Mouse (Mus musculus): ENCODE results near the gene Ccdc194. TPM values are rescaled to one million over a fixed set of nuclear protein-coding genes. Genes with fewer than 3 reads are reported as not detected.
A peak's percentile ranks its signal among the peaks of the same experiment; 100 is the strongest.

The Ccdc194 gene
- polyA plus RNA-seq, 1 experiment from 2014 or later = 0.51 TPM

DNA sequence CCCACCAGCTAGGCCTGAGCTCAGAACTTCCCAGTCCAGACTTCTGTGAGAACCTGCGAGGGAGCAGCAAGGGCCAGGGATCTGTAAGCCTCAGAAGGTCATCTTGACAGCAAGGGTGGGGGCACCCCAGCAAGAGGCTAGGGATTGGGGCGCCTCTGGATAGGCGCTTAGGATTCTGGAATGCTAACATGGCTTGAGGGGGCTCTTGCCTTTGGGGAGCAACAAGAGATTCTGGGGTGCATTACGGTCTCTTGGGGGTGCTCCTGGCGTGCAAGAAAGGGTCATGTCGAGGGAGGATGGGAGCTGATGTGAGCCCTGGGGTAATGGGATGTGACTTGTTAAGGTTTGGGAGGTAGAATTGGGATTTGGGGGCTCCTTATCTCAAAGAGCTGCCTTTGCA is 43.4 kb upstream of the Ccdc194 start:
- H3K27me3 ChIP-seq (ENCODE audit: control insufficient read depth, insufficient read depth, low read length) = peaks cover 12% of the 10 kb centered on the region
- WGBS = 17% methylated on average over 6 of the region's 6 CpGs
- H3K36me3 ChIP-seq (ENCODE audit: control insufficient read depth, insufficient read depth, low read length) = no peaks in the 10 kb centered on the region
- peak overlapping the region; percentile 93 for H3K4me2 ChIP-seq (replicated peaks; ENCODE audit: low read depth, low read length)
- H3K4me3 ChIP-seq (ENCODE audit: low read depth, low read length) = peak overlapping the region; percentile 69
- ATAC-seq (ENCODE audit: low FRiP score) = no peak
- no peaks in the 10 kb centered on the region for H3K9me3 ChIP-seq (ENCODE audit: control insufficient read depth, low read length)
- H3K9ac ChIP-seq (ENCODE audit: low read depth, low read length) = peak overlapping the region; percentile 47; the same call in 1 of the 2 replicates
- DNase-seq (ENCODE audit: low spot score) = no peak
- peaks cover 11% of the 10 kb centered on the region; the same call in 1 of the 2 replicates for H3K4me1 ChIP-seq (replicated peaks; ENCODE audit: control insufficient read depth, insufficient read depth, low read length)
- no peak overlapping the region for H3K27ac ChIP-seq (ENCODE audit: low read depth, low read length)

DNA sequence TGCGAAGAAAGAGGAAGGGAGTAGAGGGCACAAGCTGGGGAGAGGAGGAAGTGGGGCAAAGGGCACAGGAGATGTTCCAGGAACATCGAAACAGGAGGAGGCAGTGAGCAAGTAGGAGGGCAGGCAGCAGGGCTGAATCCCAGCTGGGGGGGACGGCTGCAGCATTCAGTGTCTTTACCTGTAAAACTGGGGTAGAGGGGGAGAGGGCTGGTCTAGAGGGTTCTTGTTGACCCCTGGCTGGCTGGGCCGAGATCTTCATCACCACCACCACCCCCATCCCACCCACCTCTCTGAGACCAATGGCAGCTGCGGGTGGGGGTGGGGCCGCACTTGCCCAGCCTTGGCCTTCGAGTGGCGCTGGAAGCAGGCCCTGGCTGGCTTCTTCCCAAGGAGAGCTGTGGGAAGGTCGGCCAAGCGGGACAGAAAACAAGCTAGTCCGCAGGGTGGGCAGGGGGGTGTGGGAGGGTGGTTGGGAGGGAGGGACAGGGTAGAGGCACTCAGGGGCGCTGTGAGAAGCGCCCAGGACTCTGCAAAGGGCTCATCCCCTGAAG is 43.0 kb upstream of the Ccdc194 start, which contains the start of gene Slc27a1:
Gene Slc27a1 (plus strand): TSS at position 496 of the 551 bp plus-strand sequence.
- peak within 1 kb of the TSS; percentile 47; the same call in 1 of the 2 replicates for H3K9ac ChIP-seq (ENCODE audit: low read depth, low read length)
- DNase-seq (ENCODE audit: low spot score) (no peak), ATAC-seq (ENCODE audit: low FRiP score) (no peak)
- peak within 1 kb of the TSS; percentile 69 for H3K4me3 ChIP-seq (ENCODE audit: low read depth, low read length)
- no peaks in the 10 kb centered on the region for H3K36me3 ChIP-seq (ENCODE audit: control insufficient read depth, insufficient read depth, low read length)
- H3K27ac ChIP-seq (ENCODE audit: low read depth, low read length) = no peak within 1 kb of the TSS
- H3K4me1 ChIP-seq (replicated peaks; ENCODE audit: control insufficient read depth, insufficient read depth, low read length) = peaks cover 11% of the 10 kb centered on the region; the same call in 1 of the 2 replicates
- H3K27me3 ChIP-seq (ENCODE audit: control insufficient read depth, insufficient read depth, low read length) = peaks cover 14% of the 10 kb centered on the region
- H3K9me3 ChIP-seq (ENCODE audit: control insufficient read depth, low read length) = no peaks in the 10 kb centered on the region
- H3K4me2 ChIP-seq (replicated peaks; ENCODE audit: low read depth, low read length) = peak within 1 kb of the TSS; percentile 93
- WGBS = 12% methylated on average over 13 of the region's 13 CpGs

DNA sequence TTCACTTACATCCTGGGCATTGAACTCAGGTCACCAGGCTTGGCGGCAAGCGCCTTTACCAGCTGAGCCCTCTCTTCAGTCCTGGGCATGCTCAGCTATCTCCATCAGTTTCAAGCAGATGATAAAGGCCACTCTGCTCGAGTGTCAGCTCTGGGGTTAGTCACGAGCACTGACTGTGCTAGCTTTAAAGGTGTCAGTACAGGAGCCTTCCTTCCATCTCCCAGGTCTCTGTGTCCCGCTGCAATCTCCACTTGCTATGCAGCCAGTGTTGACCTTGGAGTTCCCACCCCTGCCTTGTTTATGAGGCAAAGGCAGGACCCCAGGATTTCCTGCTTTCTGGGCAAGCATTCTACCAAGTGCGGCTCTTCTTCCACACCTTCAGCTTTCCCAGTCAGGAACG is 42.1 kb upstream of the Ccdc194 start:
- ATAC-seq (ENCODE audit: low FRiP score) (no peak), DNase-seq (ENCODE audit: low spot score) (no peak)
- no peak overlapping the region for H3K27ac ChIP-seq (ENCODE audit: low read depth, low read length)
- H3K27me3 ChIP-seq (ENCODE audit: control insufficient read depth, insufficient read depth, low read length) = peaks cover 22% of the 10 kb centered on the region
- H3K4me3 ChIP-seq (ENCODE audit: low read depth, low read length) = no peak overlapping the region
- no peak overlapping the region for H3K9ac ChIP-seq (ENCODE audit: low read depth, low read length)
- 83% methylated on average over 7 of the region's 7 CpGs for WGBS
- no peaks in the 10 kb centered on the region for H3K9me3 ChIP-seq (ENCODE audit: control insufficient read depth, low read length)
- peaks cover 11% of the 10 kb centered on the region; the same call in 1 of the 2 replicates for H3K4me1 ChIP-seq (replicated peaks; ENCODE audit: control insufficient read depth, insufficient read depth, low read length)
- H3K36me3 ChIP-seq (ENCODE audit: control insufficient read depth, insufficient read depth, low read length) = no peaks in the 10 kb centered on the region
- no peak overlapping the region for H3K4me2 ChIP-seq (replicated peaks; ENCODE audit: low read depth, low read length)

DNA sequence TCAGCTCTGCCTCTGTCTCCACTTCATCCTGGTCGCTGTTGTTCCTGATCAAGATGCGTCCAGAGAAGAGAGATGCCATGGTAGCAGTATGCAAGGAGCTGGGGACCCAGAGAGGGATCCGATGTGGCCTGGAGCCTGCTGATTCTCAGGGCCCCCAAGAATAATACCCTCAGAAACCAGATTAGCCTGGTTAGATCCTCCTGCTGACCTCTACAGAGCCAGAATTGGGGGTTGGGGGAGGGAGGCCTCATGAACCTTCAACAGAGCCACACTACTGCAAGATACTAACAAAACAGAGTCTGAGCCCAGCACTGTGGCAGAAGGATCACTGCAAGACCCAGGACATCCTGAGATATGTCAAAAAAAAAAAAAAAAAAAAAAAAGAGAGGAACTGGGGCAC is 41.0 kb upstream of the Ccdc194 start, which contains the start of gene Nxnl1:
Gene Nxnl1 (minus strand): TSS at position 101 of the 400 bp plus-strand sequence.
- Histone ChIP-seq H3K9ac (ENCODE audit: low read depth, low read length) (no peak within 1 kb of the TSS), H3K27ac (ENCODE audit: low read depth, low read length) (no peak within 1 kb of the TSS), H3K9me3 (ENCODE audit: control insufficient read depth, low read length) (no peaks in the 10 kb centered on the region), H3K36me3 (ENCODE audit: control insufficient read depth, insufficient read depth, low read length) (no peaks in the 10 kb centered on the region), H3K4me2 (replicated peaks; ENCODE audit: low read depth, low read length) (no peak within 1 kb of the TSS), H3K27me3 (ENCODE audit: control insufficient read depth, insufficient read depth, low read length) (peaks cover 33% of the 10 kb centered on the region), H3K4me1 (replicated peaks; ENCODE audit: control insufficient read depth, insufficient read depth, low read length) (peaks cover 13% of the 10 kb centered on the region; the same call in 1 of the 2 replicates), H3K4me3 (ENCODE audit: low read depth, low read length) (no peak within 1 kb of the TSS)
- ATAC-seq (ENCODE audit: low FRiP score) (no peak), DNase-seq (ENCODE audit: low spot score) (no peak)
- 65% methylated on average over 3 of the region's 3 CpGs for WGBS

DNA sequence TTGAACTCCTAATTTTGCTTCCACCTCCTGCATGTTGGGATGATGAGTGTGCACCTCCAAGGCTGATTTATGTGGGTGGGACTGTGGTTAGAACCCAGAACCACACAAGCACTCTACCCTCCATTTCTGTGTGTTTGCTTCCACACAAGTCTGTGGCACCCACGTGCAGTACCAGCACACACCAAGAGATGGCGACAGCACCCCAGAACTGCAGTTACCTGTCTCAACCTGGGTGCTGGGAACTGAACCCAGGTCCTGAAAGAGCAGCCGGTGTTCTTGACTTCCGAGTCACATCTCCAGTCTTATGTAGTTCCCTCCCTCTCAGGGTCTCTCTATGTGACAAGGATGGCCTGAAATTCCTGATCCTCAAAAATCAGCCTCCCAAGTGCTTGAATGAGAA is 38.5 kb upstream of the Ccdc194 start:
- Histone ChIP-seq H3K4me1 (replicated peaks; ENCODE audit: control insufficient read depth, insufficient read depth, low read length) (0 out of 2 replicates have a peak, but pooled peaks cover 5% of the 10 kb centered on the region), H3K27ac (ENCODE audit: low read depth, low read length) (no peak overlapping the region), H3K9me3 (ENCODE audit: control insufficient read depth, low read length) (no peaks in the 10 kb centered on the region), H3K4me2 (replicated peaks; ENCODE audit: low read depth, low read length) (no peak overlapping the region), H3K36me3 (ENCODE audit: control insufficient read depth, insufficient read depth, low read length) (no peaks in the 10 kb centered on the region), H3K4me3 (ENCODE audit: low read depth, low read length) (no peak overlapping the region), H3K9ac (ENCODE audit: low read depth, low read length) (no peak overlapping the region), H3K27me3 (ENCODE audit: control insufficient read depth, insufficient read depth, low read length) (peaks cover 50% of the 10 kb centered on the region)
- no peak for ATAC-seq (ENCODE audit: low FRiP score)
- no peak for DNase-seq (ENCODE audit: low spot score)
- WGBS = 87% methylated on average over 4 of the region's 4 CpGs

DNA sequence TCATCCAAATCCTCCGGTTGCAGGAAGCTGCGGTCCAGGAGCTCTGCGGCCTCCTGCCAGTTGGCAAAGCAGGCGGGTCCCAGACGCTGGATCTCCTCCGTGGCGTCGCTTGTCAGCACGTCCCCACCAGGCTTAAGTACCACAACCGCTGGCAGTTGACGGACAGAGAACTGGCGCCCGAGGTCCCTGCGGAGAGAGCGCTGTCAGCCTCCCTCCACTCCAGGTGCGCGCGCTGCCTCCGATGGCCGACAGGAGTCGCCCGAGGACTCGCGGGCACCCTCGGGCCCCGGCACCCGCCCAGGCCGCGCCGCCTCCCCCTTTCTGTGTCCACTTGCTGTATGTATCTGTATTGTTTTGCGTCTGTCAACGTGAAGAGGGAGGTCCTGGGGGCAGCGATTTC is 37.2 kb upstream of the Ccdc194 start:
- peak overlapping the region; percentile 18 for H3K4me3 ChIP-seq (ENCODE audit: low read depth, low read length)
- peak; percentile 53; the same call in 1 of the 2 replicates for ATAC-seq (ENCODE audit: low FRiP score)

DNA sequence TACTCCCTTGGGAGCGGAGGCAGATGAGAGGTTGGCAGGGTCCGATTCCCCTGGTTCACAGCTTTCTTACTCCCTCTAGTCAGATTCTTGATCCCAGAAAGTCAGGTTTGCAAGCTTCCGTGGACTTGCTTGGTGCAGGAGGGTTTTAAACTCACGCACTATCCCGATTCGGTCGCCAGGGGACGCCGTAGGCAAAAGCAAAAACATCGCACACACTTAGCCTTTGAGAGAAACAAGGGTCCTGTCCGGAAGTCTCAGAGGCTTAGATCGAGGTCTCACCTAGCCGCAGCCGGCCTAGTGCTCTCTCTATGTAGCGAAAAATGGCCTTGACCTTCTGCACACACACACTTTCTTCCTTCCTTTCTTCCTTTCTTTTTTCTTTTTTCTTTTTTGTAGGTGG is 35.9 kb upstream of the Ccdc194 start:
- Histone ChIP-seq H3K9ac (ENCODE audit: low read depth, low read length) (no peak overlapping the region), H3K27ac (ENCODE audit: low read depth, low read length) (no peak overlapping the region), H3K27me3 (ENCODE audit: control insufficient read depth, insufficient read depth, low read length) (peaks cover 71% of the 10 kb centered on the region), H3K4me2 (replicated peaks; ENCODE audit: low read depth, low read length) (no peak overlapping the region), H3K4me1 (replicated peaks; ENCODE audit: control insufficient read depth, insufficient read depth, low read length) (peaks cover 2% of the 10 kb centered on the region; the same call in 1 of the 2 replicates), H3K9me3 (ENCODE audit: control insufficient read depth, low read length) (no peaks in the 10 kb centered on the region), H3K4me3 (ENCODE audit: low read depth, low read length) (no peak overlapping the region), H3K36me3 (ENCODE audit: control insufficient read depth, insufficient read depth, low read length) (no peaks in the 10 kb centered on the region)
- 4% methylated on average over 15 of the region's 15 CpGs for WGBS
- peak; percentile 87 for DNase-seq (ENCODE audit: low spot score)
- no peak for ATAC-seq (ENCODE audit: low FRiP score)

More for the DNA sequence above, 37.2 kb upstream of the Ccdc194 start:
- no peaks in the 10 kb centered on the region for H3K36me3 ChIP-seq (ENCODE audit: control insufficient read depth, insufficient read depth, low read length)
- H3K4me1 ChIP-seq (replicated peaks; ENCODE audit: control insufficient read depth, insufficient read depth, low read length) = peaks cover 2% of the 10 kb centered on the region; the same call in 1 of the 2 replicates
- peaks cover 58% of the 10 kb centered on the region for H3K27me3 ChIP-seq (ENCODE audit: control insufficient read depth, insufficient read depth, low read length)
- no peak overlapping the region for H3K27ac ChIP-seq (ENCODE audit: low read depth, low read length)
- DNase-seq (ENCODE audit: low spot score) = peak; percentile 77
- 1% methylated on average over 33 of the region's 33 CpGs for WGBS
- H3K9me3 ChIP-seq (ENCODE audit: control insufficient read depth, low read length) = no peaks in the 10 kb centered on the region
- no peak overlapping the region for H3K9ac ChIP-seq (ENCODE audit: low read depth, low read length)
- H3K4me2 ChIP-seq (replicated peaks; ENCODE audit: low read depth, low read length) = peak overlapping the region; percentile 23

DNA sequence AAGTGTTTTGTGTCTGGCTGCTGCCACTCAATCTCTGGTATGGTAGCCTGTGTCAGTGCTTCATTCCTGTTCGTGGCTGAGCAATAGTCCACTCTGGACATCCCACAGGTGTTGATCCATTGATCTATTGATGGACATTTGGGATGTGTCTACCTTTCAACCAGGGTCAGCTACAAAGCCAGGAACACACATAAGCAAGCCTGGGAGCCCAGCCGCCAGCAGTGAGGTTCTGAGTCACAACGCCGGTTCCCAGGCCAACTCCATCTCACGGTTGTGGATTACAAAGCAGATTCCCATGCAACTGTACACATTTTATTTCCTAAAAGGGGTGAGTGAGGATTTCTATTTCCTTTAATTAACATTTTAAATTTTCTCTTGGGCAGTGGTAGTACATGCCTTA is 35.3 kb upstream of the Ccdc194 start:
- no peak overlapping the region for H3K9ac ChIP-seq (ENCODE audit: low read depth, low read length)
- H3K4me3 ChIP-seq (ENCODE audit: low read depth, low read length) = no peak overlapping the region
- no peak overlapping the region for H3K4me2 ChIP-seq (replicated peaks; ENCODE audit: low read depth, low read length)
- 81% methylated on average over 5 of the region's 5 CpGs for WGBS
- no peaks in the 10 kb centered on the region for H3K36me3 ChIP-seq (ENCODE audit: control insufficient read depth, insufficient read depth, low read length)
- H3K27me3 ChIP-seq (ENCODE audit: control insufficient read depth, insufficient read depth, low read length) = peaks cover 75% of the 10 kb centered on the region
- ATAC-seq (ENCODE audit: low FRiP score) = no peak
- H3K27ac ChIP-seq (ENCODE audit: low read depth, low read length) = no peak overlapping the region
- H3K4me1 ChIP-seq (replicated peaks; ENCODE audit: control insufficient read depth, insufficient read depth, low read length) = peaks cover 2% of the 10 kb centered on the region; the same call in 1 of the 2 replicates
- DNase-seq (ENCODE audit: low spot score) = no peak
- H3K9me3 ChIP-seq (ENCODE audit: control insufficient read depth, low read length) = no peaks in the 10 kb centered on the region

DNA sequence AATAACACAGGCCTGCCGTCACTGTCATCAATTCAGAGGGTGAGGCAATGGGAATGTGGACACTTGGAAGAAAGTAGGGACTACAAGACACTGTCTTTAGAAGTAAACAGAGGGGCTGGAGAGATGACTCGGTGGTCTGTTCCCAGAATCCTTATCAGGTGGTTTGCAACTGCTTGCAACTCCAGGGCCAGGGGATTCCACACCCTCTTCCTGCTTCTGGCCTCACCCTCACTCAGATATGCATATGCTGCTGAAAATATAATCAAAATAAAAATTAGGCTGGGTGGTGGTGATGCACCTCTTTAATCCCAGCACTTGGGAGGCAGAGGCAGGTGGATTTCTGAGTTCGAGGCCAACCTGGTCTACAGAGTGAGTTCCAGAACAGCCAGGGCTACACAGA is 34.6 kb upstream of the Ccdc194 start:
- 81% methylated on average over 3 of the region's 3 CpGs for WGBS
- no peak for ATAC-seq (ENCODE audit: low FRiP score)
- H3K27ac ChIP-seq (ENCODE audit: low read depth, low read length) = no peak overlapping the region

More for the DNA sequence above, 34.6 kb upstream of the Ccdc194 start:
- Histone ChIP-seq H3K4me3 (ENCODE audit: low read depth, low read length) (no peak overlapping the region), H3K9me3 (ENCODE audit: control insufficient read depth, low read length) (no peaks in the 10 kb centered on the region), H3K36me3 (ENCODE audit: control insufficient read depth, insufficient read depth, low read length) (no peaks in the 10 kb centered on the region), H3K9ac (ENCODE audit: low read depth, low read length) (no peak overlapping the region), H3K27me3 (ENCODE audit: control insufficient read depth, insufficient read depth, low read length) (peaks cover 78% of the 10 kb centered on the region), H3K4me2 (replicated peaks; ENCODE audit: low read depth, low read length) (no peak overlapping the region), H3K4me1 (replicated peaks; ENCODE audit: control insufficient read depth, insufficient read depth, low read length) (peaks cover 2% of the 10 kb centered on the region; the same call in 1 of the 2 replicates)
- DNase-seq (ENCODE audit: low spot score) = no peak
